Mouse (Mus musculus) mammary gland, adult 2 months (tissue): ENCODE results near the gene Hes2. TPM values are rescaled to one million over a fixed set of nuclear protein-coding genes. Genes with fewer than 3 reads are reported as not detected.

ENCODE experiments used
- polyA plus RNA-seq: library from polyadenylated mRNA; depleted of rRNA; stranded (reverse); fragments of >200 nt; gene quantifications from 2 replicates; pipeline ENCODE4 v1.2.3, GENCODE M21; 2012; ENCODE audit warnings: low replicate concordance; rRNA removed

Hes2 gene
- polyA plus RNA-seq, result 0.19 and 0.22 TPM in 2 replicates

GRCm38 (mm10) chr4:152158585-152159284, at the start of gene Hes2:
Hes2 (plus strand) TSS chr4:152158867.

GRCm38 (mm10) chr4:152115921-152116612, 42.6 kb upstream of the Hes2 start, which contains the start of gene Tnfrsf25:
Tnfrsf25 (plus strand) TSS chr4:152115934.

GRCm38 (mm10) chr4:152151966-152152544, 6.6 kb upstream of the Hes2 start, which contains the start of gene Espn:
Espn (minus strand) TSS chr4:152152371.

DNA sequence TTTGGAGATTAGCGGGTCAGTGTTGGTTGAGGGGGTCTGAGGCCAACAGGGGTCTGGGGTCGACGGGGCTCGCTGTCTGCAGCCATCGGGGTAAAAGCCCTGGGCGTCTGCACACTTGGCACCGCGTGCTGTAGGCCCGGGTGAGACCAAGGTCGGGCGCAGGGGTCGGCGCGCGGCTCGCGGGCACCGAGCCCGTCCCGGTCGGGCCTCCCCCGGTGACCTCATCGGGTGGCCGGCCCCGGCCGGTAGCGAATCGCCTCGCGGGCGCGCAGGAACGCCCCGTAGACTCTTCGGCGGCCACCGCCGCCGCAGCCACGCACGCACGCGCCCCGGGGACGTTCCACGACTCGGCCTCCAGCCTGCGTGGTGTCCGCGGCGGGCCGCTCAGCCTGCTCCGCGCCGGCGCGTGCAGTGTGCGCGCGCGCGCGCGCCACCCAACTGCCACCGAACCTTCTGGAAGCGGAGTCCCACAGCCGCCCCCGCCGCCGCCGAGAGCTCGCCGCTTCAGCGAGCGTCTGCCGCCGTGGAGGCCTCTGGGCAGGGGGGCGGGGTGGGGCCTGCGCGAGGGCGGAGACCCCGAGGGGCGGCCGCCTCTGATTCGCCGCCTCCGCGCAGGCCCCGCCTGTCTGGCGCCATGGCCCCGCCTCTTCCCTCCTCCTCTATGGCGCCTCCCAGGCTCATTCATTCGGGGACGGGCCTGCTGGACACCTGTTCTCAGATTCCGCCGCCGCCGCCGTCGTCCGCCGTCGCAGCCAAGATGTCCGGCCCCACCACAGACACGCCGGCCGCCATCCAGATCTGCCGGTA, 19.1 kb downstream of the Hes2 start, which contains the start of gene Acot7:
Gene Acot7 (plus strand): TSS at position 598 of the 807 bp plus-strand sequence.

Other genes starting within 250 kb of the Hes2 start
- 44.0 and 49.1 TPM in 2 replicates for gene Dnajc11, start 225.2 kb upstream of the Hes2 start, polyA plus RNA-seq
- 57.3 and 88.5 TPM in 2 replicates for gene Thap3, start 169.9 kb upstream of the Hes2 start, polyA plus RNA-seq
- 8.7 and 13.2 TPM in 2 replicates for gene Phf13, start 162.6 kb upstream of the Hes2 start, polyA plus RNA-seq
- gene Klhl21, start 150.1 kb upstream of the Hes2 start, polyA plus RNA-seq, result 32.3 and 50.8 TPM in 2 replicates
- 10.8 and 17.5 TPM in 2 replicates for gene Zbtb48, start 131.2 kb upstream of the Hes2 start, polyA plus RNA-seq
- gene Tas1r1, start 120.3 kb upstream of the Hes2 start, polyA plus RNA-seq, result 0.07 and 0.59 TPM in 2 replicates
- gene Nol9, start 119.5 kb upstream of the Hes2 start, polyA plus RNA-seq, result 21.4 and 28.0 TPM in 2 replicates
- 36.3 and 49.8 TPM in 2 replicates for gene Plekhg5, start 86.4 kb upstream of the Hes2 start, polyA plus RNA-seq
- gene Tnfrsf25, start 42.9 kb upstream of the Hes2 start, polyA plus RNA-seq, result 22.6 and 29.2 TPM in 2 replicates
- gene Espn, start 6.5 kb upstream of the Hes2 start, polyA plus RNA-seq, result 2.4 and 6.5 TPM in 2 replicates
- gene Acot7, start 19.3 kb downstream of the Hes2 start, polyA plus RNA-seq, result 19.6 and 21.3 TPM in 2 replicates
- gene Gpr153, start 115.4 kb downstream of the Hes2 start, polyA plus RNA-seq, result 44.3 and 85.3 TPM in 2 replicates
- not detected in 2 replicates for gene Hes3, start 132.8 kb downstream of the Hes2 start, polyA plus RNA-seq
- 21.4 and 27.7 TPM in 2 replicates for gene Icmt, start 138.4 kb downstream of the Hes2 start, polyA plus RNA-seq
- 2.9 and 3.8 TPM in 2 replicates for gene Rnf207, start 160.1 kb downstream of the Hes2 start, polyA plus RNA-seq
- gene Rpl22, start 166.9 kb downstream of the Hes2 start, polyA plus RNA-seq, result 24.0 and 42.5 TPM in 2 replicates
- gene Chd5, start 179.8 kb downstream of the Hes2 start, polyA plus RNA-seq, result 0.11 and 0.12 TPM in 2 replicates